Mouse (Mus musculus) regulatory T cell (primary cell): ENCODE data around the gene Gpr101.

Experiments used
- in situ Hi-C: fragments of 300-600 bp; cut with MboI, MseI; formaldehyde crosslinking; loops from one replicate; pipeline ENCODE4 v1.15.1; 2025; ENCODE audit warnings: high pct_unique_total_duplicates

The Gpr101 gene

DNA sequence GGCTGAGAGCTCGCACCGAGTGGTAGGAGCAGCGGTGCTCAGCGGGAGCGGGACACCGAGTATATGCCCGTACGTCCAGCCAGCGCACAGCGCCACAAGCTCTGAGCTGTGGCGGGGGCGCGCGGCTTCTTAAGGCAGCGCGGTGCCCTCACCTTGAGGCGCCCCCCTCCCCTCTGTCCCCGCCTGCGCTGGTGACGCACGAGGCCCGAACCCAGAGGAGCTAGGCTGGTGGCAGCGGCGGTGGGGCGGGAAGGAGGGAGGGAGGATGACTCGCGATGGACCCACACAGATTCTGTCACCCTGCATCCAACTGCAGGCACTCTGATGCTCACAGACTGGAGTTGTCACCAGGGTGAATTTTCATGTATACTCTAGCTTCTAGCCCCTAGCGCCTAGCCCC, at the start of gene Gpr101:
Gene Gpr101 (minus strand): TSS at position 124 of the 400 bp plus-strand sequence.
- in situ Hi-C loops: no loop called here

DNA sequence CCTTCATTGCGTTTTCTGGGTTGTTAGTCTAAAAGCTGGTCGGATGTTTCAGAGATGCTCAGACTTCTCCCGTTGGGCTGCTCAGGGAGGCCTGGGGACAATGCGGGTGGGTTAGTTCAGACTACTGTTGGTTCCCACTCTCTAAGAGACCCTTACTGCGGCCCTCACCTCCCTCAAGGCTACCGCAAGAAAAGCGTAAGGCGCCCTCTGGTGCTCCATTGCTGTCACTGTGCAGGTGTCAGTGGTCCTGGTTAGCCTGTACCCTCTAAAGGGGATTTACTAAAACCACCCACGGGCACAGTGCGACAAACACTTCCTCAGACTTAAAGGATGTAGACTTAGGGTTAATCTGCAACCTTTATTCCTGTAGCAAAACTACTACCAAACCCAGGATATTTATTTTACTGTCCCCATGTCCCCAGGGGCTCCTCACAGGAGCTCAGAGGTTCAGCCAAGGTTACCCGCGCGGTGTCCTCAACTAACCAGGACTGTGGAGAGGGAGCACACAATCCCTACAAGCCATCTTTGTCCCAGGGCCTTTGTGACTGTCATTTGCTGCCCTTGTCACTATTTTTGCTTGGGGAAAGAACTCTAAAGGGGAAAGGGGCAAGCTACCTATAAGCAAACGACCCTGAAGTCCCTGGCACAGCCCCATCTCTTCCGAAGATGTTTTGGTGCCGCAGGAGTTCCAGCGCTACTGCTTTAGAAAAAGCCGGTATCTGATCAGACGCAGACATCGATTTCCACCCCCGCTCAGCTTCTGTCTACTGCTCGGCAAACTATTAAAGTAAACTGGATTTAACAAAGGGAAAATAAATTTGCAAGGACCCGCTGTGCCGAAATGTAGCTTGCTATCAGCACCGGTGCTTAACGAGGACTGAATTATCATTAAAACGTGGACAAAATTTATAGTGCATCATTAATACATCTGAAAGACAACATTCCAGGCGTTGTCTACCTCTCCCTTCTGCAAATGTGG, 17.8 kb upstream of the Gpr101 start:
- in situ Hi-C loops: no loop called here

DNA sequence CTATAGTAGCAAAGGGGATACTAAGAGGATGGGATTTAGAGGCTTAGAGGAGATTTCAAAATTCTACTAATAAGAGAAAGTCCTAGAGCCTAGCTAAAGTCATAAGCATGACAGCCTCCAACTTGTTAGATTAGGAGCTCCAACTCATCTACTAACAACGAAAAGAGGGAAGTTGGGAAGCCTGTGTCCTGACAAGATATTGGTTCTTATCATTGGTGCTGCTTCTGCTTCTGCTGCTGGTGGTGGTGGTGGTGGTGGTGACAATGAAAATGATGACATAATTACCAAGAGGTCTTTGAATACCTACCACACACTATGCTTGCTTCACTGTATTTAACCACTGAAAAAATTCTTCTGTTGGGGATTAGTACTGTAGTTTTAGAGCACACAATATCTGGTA, 2.7 kb upstream of the Gpr101 start:
- in situ Hi-C loops: no loop called here
